Mouse (Mus musculus): Measurements from ENCODE around the gene Nup107.

DNA sequence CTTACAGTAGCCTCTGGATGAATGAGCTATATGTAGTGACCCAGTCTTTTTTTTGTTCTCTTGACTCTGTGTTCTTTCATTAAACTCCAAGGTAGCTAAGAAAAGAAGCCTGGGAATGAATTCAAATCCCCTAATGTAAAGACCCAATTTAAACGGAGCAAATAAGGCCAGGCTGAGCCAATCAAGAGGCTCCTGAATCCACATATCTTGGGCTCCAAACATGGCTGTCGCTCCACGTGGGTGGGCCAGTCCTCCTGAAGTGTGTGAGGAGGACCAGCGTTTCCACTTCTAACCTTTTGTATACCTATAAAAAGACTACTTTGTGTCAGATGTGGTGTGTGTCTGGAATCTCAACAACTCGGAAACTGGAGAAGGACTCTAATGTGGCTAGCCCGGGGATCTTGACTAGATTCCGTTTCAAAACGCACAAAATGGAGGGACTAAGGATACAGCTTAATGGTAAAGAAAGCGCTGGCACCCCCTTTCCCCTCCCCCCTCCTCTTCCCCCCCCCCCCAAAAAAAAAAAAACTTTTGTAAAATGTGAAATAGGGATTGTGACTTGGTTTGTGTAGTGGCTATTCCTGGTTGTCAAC, 64.9 kb downstream of the Nup107 start:
- no peak for TF ChIP-seq CTCF (IDR thresholded peaks at IDR 0.05; ENCODE audit: control insufficient read depth, insufficient read depth, low read length)
- no peak for TF ChIP-seq POLR2A (IDR thresholded peaks at IDR 0.05; ENCODE audit: borderline replicate concordance, control insufficient read depth, low read depth, low read length)
